ENCODE assay signal across 10 mouse cellular contexts in genomic region chr5:32934654-32935053, GRCm38 (mm10).
DNase-seq lines count a peak whose midpoint lies in the region; ATAC-seq lines count a peak whose summit lies in the region.
"Had no signal": no experiment of that assay in that cellular context is flagged by ENCODE, and none has a peak within 500 bp of the region (broad histone marks: within the 10 kb centered on the region; RNA-seq: fewer than 3 reads in every experiment).

No protein-coding gene starts in this region.

- H3K4me1 ChIP-seq in limb, embryonic 11.5 days (ENCODE audit: control insufficient read depth, insufficient read depth, low read length), result no peaks in the 10 kb centered on the region
- no peaks in the 10 kb centered on the region for H3K4me1 ChIP-seq in limb, embryonic 10.5 days
- H3K4me1 ChIP-seq: liver, embryonic 13.5 days had no signal

- H3K9me3 ChIP-seq in limb, embryonic 11.5 days (ENCODE audit: control insufficient read depth, low read length), result no peaks in the 10 kb centered on the region
- H3K9me3 ChIP-seq in limb, embryonic 10.5 days (replicated peaks), result no peaks in the 10 kb centered on the region
- H3K9me3 ChIP-seq: G1E; liver, embryonic 13.5 days had no signal

- no peak overlapping the region for H3K4me3 ChIP-seq in limb, embryonic 11.5 days (ENCODE audit: low read depth, low read length)
- H3K4me3 ChIP-seq in limb, embryonic 10.5 days, result no peak overlapping the region
- H3K4me3 ChIP-seq: liver, embryonic 13.5 days had no signal

- no peak for ATAC-seq in limb, embryonic 11.5 days (ENCODE audit: insufficient number of reproducible peaks, low FRiP score, low TSS enrichment, low read depth)

- 59% methylated on average over 2 of the region's 2 CpGs for WGBS in limb, embryonic 11.5 days
- 65% methylated on average over 2 of the region's 2 CpGs for WGBS in limb, embryonic 10.5 days

- H3K36me3 ChIP-seq in limb, embryonic 11.5 days (ENCODE audit: control insufficient read depth, insufficient read depth, low read length), result peaks cover 10% of the 10 kb centered on the region; the same call in 1 of the 2 replicates
- H3K36me3 ChIP-seq in limb, embryonic 10.5 days, result peaks cover 89% of the 10 kb centered on the region

- no peak overlapping the region for H3K4me2 ChIP-seq in limb, embryonic 11.5 days (ENCODE audit: low read depth, severe bottlenecking)
- H3K4me2 ChIP-seq: liver, embryonic 13.5 days had no signal

- no peaks in the 10 kb centered on the region for H3K27me3 ChIP-seq in limb, embryonic 11.5 days (ENCODE audit: control insufficient read depth, insufficient read depth, low read length)
- no peaks in the 10 kb centered on the region for H3K27me3 ChIP-seq in limb, embryonic 10.5 days (ENCODE audit: low read depth, poor library complexity, severe bottlenecking)
- H3K27me3 ChIP-seq: liver, embryonic 13.5 days had no signal

- no peak overlapping the region for H3K27ac ChIP-seq in limb, embryonic 11.5 days (replicated peaks; ENCODE audit: low read depth, low read length)
- H3K27ac ChIP-seq in limb, embryonic 10.5 days, result no peak overlapping the region
- H3K27ac ChIP-seq: liver, embryonic 13.5 days had no signal

- no peak overlapping the region for H3K9ac ChIP-seq in limb, embryonic 11.5 days (ENCODE audit: low read length)
- H3K9ac ChIP-seq: liver, embryonic 13.5 days had no signal

- DNase-seq in cerebellum, postnatal 10 days, result peak; percentile 30 to 32
- no peak for DNase-seq in cerebellum, adult 18-20 months
- DNase-seq in limb, embryonic 11.5 days (ENCODE audit: low spot score), result peak; percentile 23
- no peak for DNase-seq in limb, embryonic 10.5 days (ENCODE audit: low spot score)
- DNase-seq in WW6 (ENCODE audit: low read depth, low spot score), result peak; percentile 11
- DNase-seq in naive thymus-derived CD4-positive, alpha-beta T cell, adult 2 months (ENCODE audit: low read depth), result peak; percentile 58
- DNase-seq in spleen, postnatal 36 days (ENCODE audit: low spot score in 2 of 2), result no peak
- no peak for DNase-seq in yolk sac, embryonic 10.5 days (ENCODE audit: low spot score)
- DNase-seq: liver, embryonic 13.5 days had no signal

Comparison
In these comparisons a context has a peak if more than half of its experiments do, and no peak if none do; other contexts are left out.
1. DNase-seq: peak in cerebellum, postnatal 10 days (2 of 2), limb, embryonic 11.5 days (single experiment), WW6 (single experiment) and naive thymus-derived CD4-positive, alpha-beta T cell, adult 2 months (single experiment); none in cerebellum, adult 18-20 months (0 of 2), limb, embryonic 10.5 days (single experiment), spleen, postnatal 36 days (0 of 2) and yolk sac, embryonic 10.5 days (single experiment).